Mouse (Mus musculus) right cerebral cortex, adult 18-20 months (tissue): Measurements from ENCODE around the gene Ccdc33.

ENCODE experiments used
- DNase-seq: peaks from one replicate; pipeline ENCODE4 v3.0.0; 2022; ENCODE audit warnings: mixed read lengths

Gene Ccdc33

DNA sequence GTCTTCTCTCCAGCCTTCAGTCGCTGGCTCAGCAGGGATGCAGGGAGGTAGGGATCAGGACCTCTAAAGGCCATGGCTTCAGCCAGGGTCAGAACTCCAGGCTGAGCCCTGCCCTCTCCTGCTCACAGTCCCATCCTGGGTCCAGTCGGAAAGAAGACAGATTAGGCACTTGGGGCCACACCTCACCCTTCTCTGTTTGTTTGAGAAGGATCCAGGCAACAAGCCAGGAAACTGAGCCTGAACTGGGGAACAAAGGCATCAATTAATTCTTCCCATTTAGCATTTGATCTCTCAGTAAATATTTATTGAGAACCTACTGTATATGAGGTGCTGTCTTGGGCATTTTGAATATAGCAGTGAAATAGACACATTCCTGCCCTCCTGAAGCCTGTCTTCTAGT, at the start of gene Ccdc33:
Gene Ccdc33 (minus strand): TSS at position 153 of the 400 bp plus-strand sequence.
- no peak for DNase-seq

DNA sequence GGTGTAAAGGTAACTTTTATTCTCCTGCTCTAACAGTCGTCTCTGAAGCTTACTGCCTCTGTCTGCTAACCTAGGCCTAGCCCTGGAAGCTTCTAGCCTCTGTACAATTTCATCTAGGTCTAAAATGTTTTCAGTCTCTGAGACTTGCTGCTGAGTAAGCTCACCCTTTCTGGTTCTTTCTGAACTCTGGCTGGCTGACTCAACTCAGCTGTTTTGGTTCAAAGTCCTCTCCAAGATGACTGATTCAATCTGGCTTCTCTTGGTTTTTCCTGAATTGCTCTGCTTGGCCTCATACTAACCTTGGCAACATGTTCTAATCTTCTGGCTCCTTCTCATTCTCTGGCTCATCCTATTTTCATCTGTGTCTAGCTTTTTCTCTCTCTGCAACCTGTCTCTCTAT, 47.2 kb upstream of the Ccdc33 start:
- DNase-seq: no peak

DNA sequence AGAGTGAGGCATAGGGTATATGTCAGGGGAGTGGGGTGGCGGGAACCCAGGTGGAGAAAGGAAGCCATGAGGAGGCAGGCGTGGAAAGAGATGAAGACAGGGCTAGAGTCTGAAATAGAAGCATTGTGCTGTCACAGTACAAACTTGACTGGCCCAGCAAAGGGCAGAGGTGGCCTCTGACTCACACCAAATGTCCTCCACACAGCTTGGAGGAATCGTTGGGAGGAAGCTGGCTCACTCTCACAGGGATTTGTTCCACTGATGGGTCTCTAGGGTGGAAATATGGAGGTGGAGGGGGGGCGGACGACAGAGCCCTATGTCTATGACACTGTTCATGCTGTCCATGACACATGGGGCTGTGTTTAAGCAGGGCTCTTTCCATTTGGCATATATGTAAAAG, 44.5 kb upstream of the Ccdc33 start:
- no peak for DNase-seq

DNA sequence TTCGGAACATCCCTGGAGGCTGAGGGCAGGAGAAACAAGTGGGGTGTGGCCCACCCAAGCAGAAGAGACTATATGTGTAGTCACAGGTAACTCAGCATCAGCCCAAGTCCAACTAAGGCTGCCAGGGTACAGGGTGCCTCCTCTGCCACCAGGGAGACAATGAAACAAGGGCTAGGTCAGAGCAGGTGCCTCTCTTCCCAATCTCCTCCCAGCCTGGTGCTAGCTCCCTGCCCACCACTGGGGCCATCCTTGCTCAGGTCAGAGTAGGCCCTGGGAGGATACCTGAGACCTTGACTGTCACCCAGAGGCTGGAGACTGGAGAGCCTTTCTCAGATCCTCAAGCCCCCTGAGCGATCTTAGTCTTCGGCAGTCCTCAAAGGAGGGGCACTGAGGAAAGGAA, 43.5 kb upstream of the Ccdc33 start:
- no peak for DNase-seq

DNA sequence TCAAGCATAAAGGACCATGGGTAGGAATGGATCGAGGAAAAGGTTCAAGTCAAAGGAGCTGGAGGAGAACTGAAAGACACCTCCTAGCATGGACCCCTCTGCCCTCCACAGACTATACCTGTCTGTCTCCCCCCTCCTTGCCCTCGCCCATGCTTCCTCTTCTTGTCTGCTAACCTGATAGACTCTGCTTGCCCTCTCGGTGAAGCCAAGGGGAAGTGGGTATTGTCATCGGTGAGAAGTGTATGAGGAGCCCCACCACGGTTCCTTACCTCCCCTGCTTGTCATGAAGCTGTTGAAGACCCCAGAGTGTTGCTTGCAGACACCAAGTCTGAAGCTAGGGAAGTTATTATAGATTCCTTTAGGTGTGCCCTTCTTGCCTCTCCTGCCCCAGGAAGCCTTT, 41.7 kb upstream of the Ccdc33 start:
- DNase-seq: no peak

DNA sequence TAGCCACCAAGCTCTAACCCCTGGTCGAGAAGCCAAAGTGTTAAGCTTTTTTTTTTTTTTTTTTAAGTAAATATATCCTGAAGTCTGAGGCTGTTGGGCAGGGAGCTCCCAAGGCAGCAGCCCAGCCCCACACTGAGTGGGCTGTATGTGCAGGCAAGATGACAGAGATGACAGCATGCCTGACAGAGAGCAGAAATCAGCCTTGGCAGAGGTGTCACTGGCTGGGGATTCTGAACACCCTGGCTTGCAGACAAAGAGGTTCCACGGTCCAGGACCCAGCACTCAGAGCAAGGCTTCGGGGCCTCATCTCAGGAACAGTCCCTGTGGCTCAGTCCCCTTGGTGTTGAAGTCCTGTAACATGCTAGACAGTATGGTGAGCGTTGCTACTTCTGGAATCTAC, 41.2 kb upstream of the Ccdc33 start:
- peak; percentile 66 for DNase-seq

DNA sequence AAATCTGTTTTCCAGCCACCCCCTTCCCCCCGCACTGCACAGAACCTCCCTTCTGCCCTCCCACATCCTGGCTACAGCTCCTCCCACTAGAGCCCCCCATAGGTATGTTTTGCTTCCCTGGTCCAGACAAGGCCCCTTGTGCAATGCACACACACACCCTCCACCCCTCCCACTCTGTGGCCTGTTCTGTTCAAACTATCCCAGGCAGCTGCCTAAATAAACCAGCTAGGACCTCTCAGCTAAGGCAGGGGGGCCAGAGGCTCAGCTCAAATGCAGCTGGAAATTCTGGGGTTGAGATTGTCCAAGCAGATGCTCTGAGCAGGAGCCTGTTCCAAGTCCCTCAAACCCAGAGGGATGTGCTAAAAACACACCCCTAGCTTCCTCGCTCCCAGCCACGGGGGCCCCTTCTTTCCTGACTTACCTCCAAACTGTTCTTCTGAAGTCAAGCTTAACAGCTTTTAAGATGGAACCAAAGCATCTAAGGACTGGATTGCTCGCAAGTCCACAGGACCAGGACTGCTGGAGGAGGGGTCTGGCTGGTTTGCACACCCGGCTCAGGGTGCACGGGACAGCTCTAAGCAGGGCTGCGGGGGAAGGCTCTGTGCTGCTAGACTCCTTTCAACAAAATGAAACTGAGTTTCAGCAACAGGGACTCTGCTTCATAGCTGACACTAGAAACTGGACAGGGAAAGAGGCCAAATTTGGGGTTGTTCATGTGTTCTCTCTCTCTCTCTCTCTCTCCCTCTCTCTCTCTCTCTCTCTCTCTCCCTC, 40.1 kb upstream of the Ccdc33 start:
- peak; percentile 14 for DNase-seq

DNA sequence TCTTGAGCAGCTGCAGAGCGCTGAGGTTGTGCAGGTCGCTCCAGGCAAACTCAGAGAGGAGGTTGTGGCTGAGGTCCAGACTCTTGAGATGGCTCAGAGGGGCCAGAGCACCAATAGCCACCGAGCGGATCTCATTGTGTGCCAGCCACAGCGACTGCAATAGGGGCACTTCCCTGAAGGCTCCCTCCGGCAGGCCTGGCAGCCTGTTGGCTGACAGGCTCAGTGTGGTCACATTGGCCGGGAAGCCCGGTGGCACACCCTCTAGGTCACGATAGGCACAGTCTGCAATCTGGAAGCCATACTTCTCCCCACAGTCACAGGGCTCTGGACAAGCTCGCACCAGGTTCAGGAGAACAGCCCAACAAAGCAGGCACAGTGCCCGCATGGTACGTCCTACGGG, 39.2 kb upstream of the Ccdc33 start:
- DNase-seq: no peak

DNA sequence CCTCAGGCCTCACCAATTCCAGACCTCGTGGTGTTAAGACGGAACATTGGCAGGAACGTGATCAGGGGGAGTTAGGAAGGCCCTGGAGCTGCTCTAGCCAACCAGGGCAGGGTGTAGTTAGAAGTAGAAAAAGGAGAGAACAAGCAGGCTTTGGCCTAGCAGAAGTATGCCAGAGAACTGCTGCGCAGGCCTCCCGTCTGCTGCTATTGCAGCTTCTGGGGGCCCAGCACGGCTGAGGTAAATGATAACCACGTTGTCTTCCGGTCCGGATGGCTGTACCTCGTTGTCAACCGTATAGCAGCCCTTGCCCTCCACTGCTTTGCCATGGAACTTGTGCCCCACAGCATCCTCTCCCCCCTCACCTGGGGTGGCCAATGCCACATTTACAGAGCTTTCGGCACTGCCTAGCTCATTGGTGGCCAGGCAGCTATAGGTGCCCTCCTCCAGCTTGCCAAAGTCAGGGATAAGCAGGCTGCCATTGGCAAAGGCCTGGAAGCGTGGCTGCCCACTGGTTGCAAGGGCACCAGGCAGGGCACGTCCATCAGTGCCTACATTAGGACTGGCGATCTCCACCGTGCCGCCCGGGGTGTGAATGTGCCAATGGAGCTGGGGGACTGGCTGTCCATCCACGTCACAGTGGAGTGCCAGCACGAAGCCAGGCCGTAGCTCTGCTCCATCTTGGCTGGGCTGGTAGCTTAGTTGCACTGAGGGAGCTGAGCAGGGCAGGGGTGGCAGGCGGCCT, 38.4 kb upstream of the Ccdc33 start:
- no peak for DNase-seq

DNA sequence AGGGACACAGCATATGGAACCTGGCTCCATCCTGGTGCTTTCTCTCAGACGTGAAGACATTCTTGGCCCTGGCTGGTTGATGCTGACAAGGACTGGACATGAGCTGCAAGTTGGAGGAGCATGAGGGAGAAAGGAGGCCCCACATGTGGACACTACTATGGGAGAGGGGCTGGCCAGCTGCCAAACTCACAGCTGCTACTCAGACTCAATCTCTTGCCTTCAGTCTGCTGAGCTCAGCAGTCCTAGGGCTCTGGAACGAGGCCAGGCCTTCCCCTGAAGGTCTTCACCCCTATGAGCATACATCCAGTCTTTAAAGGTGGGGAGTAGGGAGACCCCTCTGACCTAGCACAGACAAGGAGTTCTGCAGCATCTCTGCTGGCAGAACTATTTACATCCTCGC, 36.7 kb upstream of the Ccdc33 start:
- DNase-seq: no peak

DNA sequence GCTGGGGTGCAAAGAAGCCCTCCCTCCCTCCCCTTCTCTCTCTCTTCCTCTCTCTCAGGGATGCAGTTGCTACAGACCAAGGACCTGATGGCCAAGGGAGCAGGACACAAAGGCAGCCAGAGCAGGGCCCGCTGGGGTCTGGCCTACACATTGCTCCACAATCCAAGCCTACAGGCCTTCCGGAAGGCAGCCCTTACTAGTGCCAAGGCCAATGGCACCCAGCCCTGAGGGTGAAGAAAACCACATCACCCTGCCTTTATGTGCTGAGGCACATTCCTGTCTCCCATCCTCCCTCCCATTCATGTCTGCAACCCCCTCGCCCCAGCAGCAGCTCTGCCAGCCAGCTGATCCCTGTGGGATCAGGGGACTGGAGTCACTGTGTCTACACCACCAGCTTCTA, 34.5 kb upstream of the Ccdc33 start:
- DNase-seq: no peak

DNA sequence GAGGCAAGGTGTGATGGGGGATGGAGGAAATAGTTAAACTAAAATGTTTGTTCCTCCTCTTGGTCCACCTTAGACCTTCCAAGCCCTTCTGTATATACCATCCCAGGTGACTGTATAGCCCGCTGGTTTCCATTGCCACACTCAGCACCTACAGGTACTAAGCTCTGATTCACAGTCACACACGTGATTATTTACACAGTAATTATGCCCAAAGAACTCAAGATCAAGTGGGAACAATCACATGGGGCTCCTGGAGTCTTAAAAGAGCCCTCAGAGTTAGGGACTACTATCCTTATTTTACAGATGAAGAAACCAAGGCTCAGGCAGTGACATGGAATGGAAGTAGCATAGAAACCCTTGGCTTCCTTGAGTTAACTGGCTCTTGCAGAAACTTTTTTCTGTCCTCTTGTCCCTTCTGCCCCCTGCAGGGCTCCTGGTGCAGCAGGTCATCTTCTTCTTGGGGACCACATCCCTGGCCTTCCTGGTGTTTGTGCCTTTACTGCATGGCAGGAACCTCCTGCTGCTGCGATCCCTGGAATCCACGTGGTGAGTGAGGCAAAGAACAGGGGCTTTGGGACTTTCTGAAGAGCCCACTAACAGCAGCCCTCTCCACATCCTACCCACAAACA, 32.2 kb upstream of the Ccdc33 start:
- no peak for DNase-seq

DNA sequence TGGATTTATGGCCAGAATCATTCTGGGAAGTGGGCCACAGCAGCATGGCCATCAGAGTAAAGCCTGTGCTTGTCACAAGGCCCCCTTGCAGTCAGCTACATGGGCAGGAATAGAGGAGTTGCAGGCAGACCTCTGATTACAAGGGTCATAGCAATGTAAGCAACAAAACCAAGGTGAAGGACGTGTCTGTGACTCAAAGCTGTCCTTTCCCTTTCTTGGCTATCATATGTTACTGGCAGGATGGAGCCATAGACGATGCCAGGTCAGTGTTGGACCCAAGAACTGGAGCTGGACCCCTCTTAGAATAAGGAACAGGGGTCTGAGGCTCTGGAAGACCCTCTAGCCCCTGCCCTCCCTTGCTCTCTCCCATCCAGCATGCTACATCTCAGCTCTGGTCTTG, 30.2 kb upstream of the Ccdc33 start:
- no peak for DNase-seq

DNA sequence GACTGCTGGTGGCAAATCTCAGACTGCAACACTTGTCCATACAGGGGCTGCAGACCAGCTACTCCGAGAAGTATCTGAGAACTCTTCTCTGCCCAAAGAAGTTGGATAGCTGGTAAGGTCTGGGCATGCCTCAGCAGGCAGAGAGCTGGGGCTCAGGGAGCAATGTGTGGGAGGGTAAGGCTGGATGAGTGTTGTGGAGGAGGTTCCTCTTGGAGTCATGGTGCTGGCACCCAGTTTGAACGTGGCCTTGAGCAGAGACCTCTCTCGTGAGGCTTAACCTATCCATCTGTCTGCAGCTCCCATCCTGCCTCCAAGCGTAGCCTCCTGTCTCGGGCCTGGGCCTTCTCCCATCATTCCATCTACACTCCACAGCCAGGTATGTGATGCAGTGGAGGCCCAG, 26.8 kb upstream of the Ccdc33 start:
- DNase-seq: no peak

DNA sequence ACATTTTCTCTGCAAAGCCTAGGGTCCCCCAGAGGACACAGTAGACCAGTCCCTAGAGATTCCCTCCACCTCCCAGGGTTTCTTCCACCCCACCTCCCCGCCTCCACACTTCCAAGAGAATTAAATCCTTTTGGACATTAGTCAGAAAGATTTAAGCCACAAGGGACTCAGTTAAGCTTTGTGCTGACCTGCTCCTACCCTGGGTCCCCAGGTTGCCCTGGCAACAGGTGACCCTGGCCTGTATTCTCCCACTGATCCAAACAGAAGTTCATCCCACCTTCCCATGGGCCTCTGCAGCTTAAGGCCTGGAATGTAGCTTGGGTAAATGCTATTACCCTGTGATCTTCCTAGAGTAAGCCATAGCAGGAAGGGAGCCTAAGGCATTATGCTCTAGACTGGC, 26.0 kb upstream of the Ccdc33 start:
- DNase-seq: no peak

DNA sequence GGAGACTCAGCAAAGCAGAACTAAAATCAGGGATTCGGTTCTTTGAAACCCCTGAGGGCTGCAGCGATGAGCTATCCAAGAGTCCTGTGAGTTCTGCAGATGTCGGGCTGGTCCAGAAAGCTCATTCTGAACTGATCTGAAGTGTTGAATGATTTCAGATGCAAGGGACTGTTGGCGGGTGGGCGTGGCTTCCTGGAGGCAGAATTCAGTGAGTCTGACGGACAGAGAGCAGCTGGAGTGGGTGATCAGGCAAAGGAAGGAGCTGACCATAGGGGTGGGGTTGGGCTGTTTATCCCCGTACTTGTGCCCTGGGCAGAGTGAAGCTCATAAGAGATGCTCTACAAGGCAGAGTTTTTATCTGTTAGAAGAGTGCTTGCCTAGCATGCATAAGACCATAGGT, 24.8 kb upstream of the Ccdc33 start:
- no peak for DNase-seq

DNA sequence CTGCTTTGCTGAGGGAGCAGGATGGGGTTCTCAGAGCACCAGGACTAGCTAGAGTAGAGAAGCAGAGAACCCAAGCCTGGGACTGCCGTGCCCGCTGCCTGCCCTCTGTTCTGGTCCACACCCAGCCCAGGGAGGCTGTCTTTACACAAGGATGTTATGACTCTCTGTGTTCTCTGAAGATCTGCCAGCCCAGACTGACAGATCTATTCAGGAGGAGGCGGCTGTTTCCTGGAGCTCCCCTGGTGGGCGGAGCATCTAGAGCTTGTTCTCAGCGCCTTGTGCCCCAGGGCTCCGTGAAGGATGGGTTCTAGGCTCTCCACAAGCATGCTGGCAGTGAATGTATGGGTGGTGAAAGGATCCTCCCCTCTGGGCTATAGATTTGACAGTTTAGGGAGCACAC, 21.3 kb upstream of the Ccdc33 start:
- DNase-seq: peak; percentile 69

DNA sequence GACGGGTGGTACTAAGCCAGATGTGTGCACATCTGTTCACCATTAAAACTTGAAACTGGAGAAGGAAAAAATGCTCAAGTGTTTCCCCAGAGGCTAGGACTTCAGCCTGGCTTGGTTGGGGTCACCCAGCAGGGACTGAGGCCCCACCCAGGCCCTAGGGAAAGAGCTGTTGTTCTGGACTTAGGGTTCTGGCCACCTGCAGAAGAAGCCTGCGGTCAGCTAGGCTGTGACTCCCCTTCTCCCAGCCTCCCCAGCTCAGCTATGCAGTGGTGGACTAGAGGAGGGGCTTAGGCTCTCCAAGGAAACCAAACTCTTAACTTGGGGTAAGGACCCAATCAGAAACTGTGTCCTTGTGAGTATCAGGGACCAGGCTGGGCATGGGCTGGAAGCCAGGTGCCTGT, 17.3 kb upstream of the Ccdc33 start:
- no peak for DNase-seq

DNA sequence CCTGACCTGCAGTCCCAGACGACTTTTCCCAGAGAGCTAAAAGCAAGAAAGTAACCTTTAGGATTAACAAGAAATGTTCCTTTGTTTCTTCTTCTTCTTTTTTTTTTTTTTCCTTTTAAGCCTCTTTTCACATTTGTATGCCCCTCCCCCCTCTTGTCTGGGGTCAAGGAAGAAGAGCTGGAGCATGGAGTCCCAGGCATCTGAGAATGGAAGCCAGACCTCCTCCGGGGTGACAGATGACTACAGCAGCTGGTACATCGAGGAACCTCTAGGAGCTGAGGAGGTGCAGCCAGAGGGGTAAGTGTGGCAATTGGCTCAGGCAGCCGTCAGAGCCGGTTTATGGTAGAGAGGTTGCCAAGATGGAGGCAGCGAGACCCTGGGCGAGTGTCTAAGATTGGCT, 16.3 kb upstream of the Ccdc33 start:
- no peak for DNase-seq

DNA sequence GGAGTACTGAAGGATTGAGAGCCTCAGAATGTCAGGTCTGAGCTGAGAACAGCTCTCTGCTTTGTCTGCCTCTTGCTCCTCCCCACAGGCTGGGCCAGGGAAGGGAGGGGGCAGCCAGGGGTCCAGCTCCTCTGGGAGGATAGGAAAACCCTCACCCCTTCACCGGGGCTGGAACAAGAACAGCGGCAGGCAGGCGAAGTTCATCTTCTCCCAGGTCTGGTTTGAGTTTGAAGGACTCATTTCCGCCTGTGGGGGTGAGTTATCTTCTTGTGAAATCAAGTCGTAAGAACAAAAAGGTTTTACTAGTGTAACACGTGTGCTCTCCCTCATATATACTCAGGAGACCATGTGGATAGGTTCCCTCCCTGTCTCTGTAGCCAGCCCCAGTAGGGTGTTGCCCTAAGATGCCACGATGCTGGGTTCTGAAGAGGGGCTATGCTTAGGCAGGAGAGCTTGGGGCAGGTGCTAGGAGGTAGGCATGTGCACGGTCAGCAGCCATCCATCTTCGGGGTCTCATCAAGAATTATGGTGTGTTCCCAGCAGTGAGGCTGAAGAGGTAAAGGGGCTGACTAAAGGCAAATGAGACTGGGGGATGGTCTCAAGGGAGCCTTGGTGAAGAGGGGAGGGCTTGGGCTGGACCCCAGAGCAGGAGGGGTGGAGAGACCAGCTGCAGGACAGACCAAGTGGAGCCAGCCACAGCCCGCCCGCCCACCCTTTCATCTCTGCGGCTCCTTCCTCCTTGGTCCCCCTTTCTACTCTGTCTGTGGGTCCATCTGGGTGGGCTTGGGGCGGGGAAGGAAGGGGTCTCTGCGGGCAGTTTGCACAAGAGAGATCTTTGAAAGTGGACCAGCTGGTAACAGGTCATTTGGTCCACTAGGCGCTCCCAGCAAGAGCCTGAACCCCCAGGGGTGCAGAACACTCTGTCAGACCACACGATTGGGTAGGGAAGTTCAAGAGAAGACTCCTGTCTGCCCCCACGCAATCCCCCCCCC, 15.6 kb upstream of the Ccdc33 start:
- DNase-seq: no peak

DNA sequence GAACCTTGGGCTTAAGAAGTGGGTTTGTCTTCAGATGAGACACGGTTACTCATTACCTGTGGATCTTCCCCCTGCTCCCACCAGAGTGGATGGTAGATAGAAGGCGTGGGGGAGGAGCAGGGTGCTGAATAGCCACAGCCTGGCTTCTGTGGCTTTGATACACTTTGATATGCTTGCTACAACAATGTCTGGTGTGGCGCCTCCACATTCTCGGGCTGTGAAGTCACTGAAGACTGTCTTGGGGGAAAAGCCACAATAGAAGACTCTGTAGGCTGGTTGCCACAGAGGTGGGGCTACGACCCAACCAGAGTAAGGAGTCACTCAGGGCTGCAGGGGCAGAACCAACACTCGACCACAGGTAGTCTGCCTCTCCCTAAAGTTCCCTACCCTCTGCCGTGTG, 13.1 kb upstream of the Ccdc33 start:
- no peak for DNase-seq

DNA sequence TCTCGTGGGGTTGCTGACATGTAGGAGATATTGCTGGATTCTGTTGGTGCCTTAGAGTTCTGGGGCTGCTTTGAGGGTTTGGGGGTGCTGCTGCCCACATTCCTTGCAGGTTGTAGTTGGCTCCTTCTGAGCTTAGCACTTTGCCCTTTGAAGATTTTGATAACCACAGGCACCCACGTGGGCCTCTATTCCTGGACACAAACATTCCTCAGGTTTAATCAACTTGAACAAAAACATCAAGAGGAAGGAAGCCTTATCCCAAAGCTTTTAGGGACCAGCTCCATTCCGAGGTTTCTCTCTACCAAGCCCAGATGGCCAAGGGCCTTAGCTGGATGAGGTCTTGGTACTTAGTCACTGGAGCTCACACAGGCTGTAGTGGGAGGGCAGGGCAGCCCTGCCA, 12.3 kb upstream of the Ccdc33 start:
- DNase-seq: no peak

DNA sequence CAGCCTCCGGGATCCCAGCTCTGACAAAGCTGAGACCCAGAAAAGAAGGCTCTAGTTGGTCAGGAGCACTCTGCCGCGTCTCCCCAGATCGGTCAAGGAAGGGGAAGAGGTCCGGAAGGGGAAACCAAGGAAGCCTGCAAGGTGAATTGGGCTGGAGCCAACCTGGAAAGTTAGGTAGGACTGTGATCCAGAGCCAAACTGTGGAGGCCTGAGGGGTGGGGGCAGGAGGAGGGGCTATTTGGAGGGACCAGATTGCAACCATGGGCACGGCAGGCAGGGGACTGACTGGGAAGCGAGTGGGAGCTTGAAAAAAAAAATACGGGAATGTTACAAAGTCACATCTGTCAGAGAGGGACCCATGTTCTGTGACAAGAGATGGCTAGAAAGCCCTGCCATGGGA, 10.9 kb upstream of the Ccdc33 start:
- no peak for DNase-seq
